Comparison of ENCODE assay signal across 27 mouse cellular contexts in genomic region chr6:41018629-41019028, GRCm38 (mm10). TPM values are rescaled to one million over a fixed set of nuclear protein-coding genes. Genes with fewer than 3 reads are reported as not detected.
"Had no signal": no experiment of that assay in that cellular context is flagged by ENCODE, and none has a peak within 500 bp of the region (broad histone marks: within the 10 kb centered on the region; RNA-seq: fewer than 3 reads in every experiment).

No protein-coding gene starts in this region.

- H3K9me3 ChIP-seq: limb, embryonic 10.5 days; limb, embryonic 13.5 days; liver, embryonic 12.5 days; liver, embryonic 15.5 days; lung, embryonic 15.5 days; midbrain, embryonic 12.5 days; midbrain, embryonic 15.5 days; neural tube, embryonic 13.5 days had no signal

- H3K4me3 ChIP-seq: layer of hippocampus, adult 2 months; limb, embryonic 10.5 days; limb, embryonic 13.5 days; liver, embryonic 12.5 days; liver, embryonic 15.5 days; lung, embryonic 15.5 days; midbrain, embryonic 12.5 days; midbrain, embryonic 15.5 days; neural tube, embryonic 13.5 days had no signal

- H3K27me3 ChIP-seq: limb, embryonic 13.5 days; liver, embryonic 12.5 days; liver, embryonic 15.5 days; lung, embryonic 15.5 days; midbrain, embryonic 12.5 days; midbrain, embryonic 15.5 days; neural tube, embryonic 13.5 days had no signal

- H3K36me3 ChIP-seq: limb, embryonic 10.5 days; limb, embryonic 13.5 days; liver, embryonic 12.5 days; liver, embryonic 15.5 days; lung, embryonic 15.5 days; midbrain, embryonic 12.5 days; midbrain, embryonic 15.5 days; neural tube, embryonic 13.5 days had no signal

- DNase-seq: kidney, postnatal 25 days; layer of hippocampus, adult 9-11 months; liver; lung, adult 18-20 months; lung, postnatal 10 days; lung, postnatal 36 days; thymus, adult 18-20 months; thymus, postnatal 14 days had no signal

- ATAC-seq: liver, embryonic 12.5 days; midbrain, embryonic 15.5 days had no signal

- H3K27ac ChIP-seq: kidney, postnatal 0 days; layer of hippocampus, adult 2 months; limb, embryonic 10.5 days; limb, embryonic 13.5 days; liver, embryonic 12.5 days; liver, embryonic 15.5 days; lung, embryonic 15.5 days; midbrain, embryonic 12.5 days; midbrain, embryonic 15.5 days; neural tube, embryonic 13.5 days had no signal

- H3K9ac ChIP-seq: limb, embryonic 13.5 days; liver, embryonic 12.5 days; liver, embryonic 15.5 days; lung, embryonic 15.5 days; midbrain, embryonic 12.5 days; midbrain, embryonic 15.5 days; neural tube, embryonic 13.5 days had no signal

- H3K4me1 ChIP-seq: limb, embryonic 10.5 days; limb, embryonic 13.5 days; liver, embryonic 12.5 days; liver, embryonic 15.5 days; lung, embryonic 15.5 days; midbrain, embryonic 12.5 days; midbrain, embryonic 15.5 days; neural tube, embryonic 13.5 days had no signal

- H3K4me2 ChIP-seq: limb, embryonic 13.5 days; liver, embryonic 12.5 days; liver, embryonic 15.5 days; lung, embryonic 15.5 days; midbrain, embryonic 12.5 days; midbrain, embryonic 15.5 days; neural tube, embryonic 13.5 days had no signal

RNA-seq across cellular contexts. Expression of gene 2210010C04Rik, which starts 16.7 kb away (rescaled TPM):
- total RNA-seq: layer of hippocampus, adult 2 months; layer of hippocampus, postnatal 25 days; left cerebral cortex, adult 18-20 months; left cerebral cortex, postnatal 25 days; neutrophil, adult 5-6 weeks had no signal
- polyA plus RNA-seq: kidney, embryonic 14.5 days; kidney, postnatal 0 days; limb, embryonic 10.5 days; limb, embryonic 13.5 days; liver, embryonic 12.5 days; liver, embryonic 15.5 days; lung, embryonic 15.5 days; midbrain, embryonic 12.5 days; midbrain, embryonic 15.5 days; neural tube, embryonic 13.5 days had no signal

RNA-seq across cellular contexts. Expression of gene Gm2663, which starts 19.4 kb away (rescaled TPM):
- total RNA-seq: layer of hippocampus, adult 2 months; layer of hippocampus, postnatal 25 days; left cerebral cortex, adult 18-20 months; left cerebral cortex, postnatal 25 days; neutrophil, adult 5-6 weeks had no signal
- polyA plus RNA-seq: kidney, embryonic 14.5 days; large intestine, adult 2 months; limb, embryonic 10.5 days; limb, embryonic 13.5 days; liver, embryonic 12.5 days; liver, embryonic 15.5 days; lung, embryonic 15.5 days; midbrain, embryonic 12.5 days; midbrain, embryonic 15.5 days; neural tube, embryonic 13.5 days; small intestine, adult 2 months; spleen, adult 2 months; testis, adult 2 months had no signal

RNA-seq across cellular contexts. Expression of gene 1810009J06Rik, which starts 54.1 kb away (rescaled TPM):
- total RNA-seq: layer of hippocampus, adult 2 months; layer of hippocampus, postnatal 25 days; left cerebral cortex, adult 18-20 months; left cerebral cortex, postnatal 25 days; neutrophil, adult 5-6 weeks had no signal
- polyA plus RNA-seq: kidney, embryonic 14.5 days; kidney, postnatal 0 days; large intestine, adult 2 months; limb, embryonic 10.5 days; limb, embryonic 13.5 days; liver, embryonic 12.5 days; liver, embryonic 15.5 days; lung, embryonic 15.5 days; midbrain, embryonic 12.5 days; midbrain, embryonic 15.5 days; neural tube, embryonic 13.5 days; small intestine, adult 2 months; testis, adult 2 months had no signal
